Mouse (Mus musculus): Measurements from ENCODE around the gene Lgr6. TPM values are rescaled to one million over a fixed set of nuclear protein-coding genes. Genes with fewer than 3 reads are reported as not detected.

The Lgr6 gene
- 2.6 TPM for polyA plus RNA-seq (2014; fragmentation: Illumina TruSeq; extraction: RNeasy Lipid Tissue Mini Kit (QIAGEN cat#74804); ENCODE audit: low read depth, low replicate concordance)

GRCm38 (mm10) chr1:135105124-135105523 is at the start of gene Lgr6:
Gene Lgr6 (minus strand): TSS chr1:135105276.

GRCm38 (mm10) chr1:135146077-135146945 is 41.2 kb upstream of the Lgr6 start, which contains the start of gene Arl8a:
Gene Arl8a (plus strand): TSS chr1:135146824.

GRCm38 (mm10) chr1:135132473-135132872 is 27.4 kb upstream of the Lgr6 start, which contains the start of gene Ptpn7:
Gene Ptpn7 (plus strand): TSS chr1:135132700.

GRCm38 (mm10) chr1:134962053-134962803 is 142.8 kb downstream of the Lgr6 start, which contains the start of gene Ube2t:
Gene Ube2t (plus strand): TSS chr1:134962565.

GRCm38 (mm10) chr1:134955637-134956176 is 149.4 kb downstream of the Lgr6 start, which contains the start of gene Ppp1r12b:
Gene Ppp1r12b (minus strand): TSS chr1:134955942.

Other genes starting within 250 kb of the Lgr6 start
- gene Ppp1r12b, start 149.3 kb downstream of the Lgr6 start, polyA plus RNA-seq (2014; fragmentation: Illumina TruSeq; extraction: RNeasy Lipid Tissue Mini Kit (QIAGEN cat#74804); ENCODE audit: low read depth, low replicate concordance), result 5.9 TPM
- 130 TPM for gene Ube2t, start 142.7 kb downstream of the Lgr6 start, polyA plus RNA-seq (2014; fragmentation: Illumina TruSeq; extraction: RNeasy Lipid Tissue Mini Kit (QIAGEN cat#74804); ENCODE audit: low read depth, low replicate concordance)
- 0.90 TPM for gene Ptpn7, start 27.4 kb upstream of the Lgr6 start, polyA plus RNA-seq (2014; fragmentation: Illumina TruSeq; extraction: RNeasy Lipid Tissue Mini Kit (QIAGEN cat#74804); ENCODE audit: low read depth, low replicate concordance)
- gene Arl8a, start 41.5 kb upstream of the Lgr6 start, polyA plus RNA-seq (2014; fragmentation: Illumina TruSeq; extraction: RNeasy Lipid Tissue Mini Kit (QIAGEN cat#74804); ENCODE audit: low read depth, low replicate concordance), result 6.6 TPM
- not detected for gene Gpr37l1, start 62.4 kb upstream of the Lgr6 start, polyA plus RNA-seq (2014; fragmentation: Illumina TruSeq; extraction: RNeasy Lipid Tissue Mini Kit (QIAGEN cat#74804); ENCODE audit: low read depth, low replicate concordance)
- not detected for gene Elf3, start 153.3 kb upstream of the Lgr6 start, polyA plus RNA-seq (2014; fragmentation: Illumina TruSeq; extraction: RNeasy Lipid Tissue Mini Kit (QIAGEN cat#74804); ENCODE audit: low read depth, low replicate concordance)
- gene Rnpep, start 178.8 kb upstream of the Lgr6 start, polyA plus RNA-seq (2014; fragmentation: Illumina TruSeq; extraction: RNeasy Lipid Tissue Mini Kit (QIAGEN cat#74804); ENCODE audit: low read depth, low replicate concordance), result 13.6 TPM
- 44.9 TPM for gene Timm17a, start 208.5 kb upstream of the Lgr6 start, polyA plus RNA-seq (2014; fragmentation: Illumina TruSeq; extraction: RNeasy Lipid Tissue Mini Kit (QIAGEN cat#74804); ENCODE audit: low read depth, low replicate concordance)
- gene Lmod1, start 219.5 kb upstream of the Lgr6 start, polyA plus RNA-seq (2014; fragmentation: Illumina TruSeq; extraction: RNeasy Lipid Tissue Mini Kit (QIAGEN cat#74804); ENCODE audit: low read depth, low replicate concordance), result 0.46 TPM

Data from testis, adult 10 weeks (tissue).